Mouse (Mus musculus) neutrophil, adult 5-6 weeks (primary cell): ENCODE measurements around the gene Mcee. TPM values are rescaled to one million over a fixed set of nuclear protein-coding genes. Genes with fewer than 3 reads are reported as not detected.

ENCODE experiments used
- ATAC-seq: fragments of 151-379, 151-347 bp; 2 replicates; pipeline ENCODE4 v1.8.0; 2017; ENCODE audit warnings: mild to moderate bottlenecking, moderate TSS enrichment; ENCODE audit not compliant: insufficient number of reproducible peaks, poor library complexity, low FRiP score, severe bottlenecking; ENCODE audit errors: extremely low read depth
- total RNA-seq: library from RNA; stranded (forward); fragments of 200-1000 nt; gene quantifications from 2 replicates; pipeline ENCODE4 v1.2.3, GENCODE M21; 2017

Mcee gene
- 21.2 and 33.6 TPM in 2 replicates for total RNA-seq

- peak; percentile 94 for ATAC-seq
Measured at GRCm38 (mm10) chr7:64392122-64392818, at the start of gene Mcee, which contains the start of gene Mphosph10. Gene Mcee (plus strand): TSS chr7:64392607. Gene Mphosph10 (minus strand): TSS chr7:64392268.

GRCm38 (mm10) chr7:64347813-64348212, 44.6 kb upstream of the Mcee start:
- no peak for ATAC-seq

GRCm38 (mm10) chr7:64349147-64349861, 43.1 kb upstream of the Mcee start:
- ATAC-seq: no peak

DNA sequence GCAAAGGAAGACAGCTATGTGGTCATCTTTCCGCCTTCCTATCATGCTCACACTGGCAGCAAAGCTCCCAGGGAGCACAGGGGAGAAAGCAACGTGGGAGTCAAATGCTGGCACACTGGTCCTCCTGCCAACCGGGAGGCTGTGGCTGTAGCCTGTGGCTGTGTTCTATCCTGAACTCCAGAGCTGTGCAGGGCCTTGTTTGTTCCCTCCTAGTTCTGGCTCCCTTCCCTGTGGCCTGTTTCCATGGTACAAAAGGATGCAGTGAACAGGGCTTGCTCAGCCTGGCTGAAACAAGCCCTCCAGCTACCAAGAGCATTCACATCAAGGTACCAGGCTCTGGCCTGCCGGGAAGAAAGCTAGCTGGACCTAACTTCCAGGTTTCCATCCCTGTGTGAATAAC, 41.3 kb upstream of the Mcee start:
- no peak for ATAC-seq

DNA sequence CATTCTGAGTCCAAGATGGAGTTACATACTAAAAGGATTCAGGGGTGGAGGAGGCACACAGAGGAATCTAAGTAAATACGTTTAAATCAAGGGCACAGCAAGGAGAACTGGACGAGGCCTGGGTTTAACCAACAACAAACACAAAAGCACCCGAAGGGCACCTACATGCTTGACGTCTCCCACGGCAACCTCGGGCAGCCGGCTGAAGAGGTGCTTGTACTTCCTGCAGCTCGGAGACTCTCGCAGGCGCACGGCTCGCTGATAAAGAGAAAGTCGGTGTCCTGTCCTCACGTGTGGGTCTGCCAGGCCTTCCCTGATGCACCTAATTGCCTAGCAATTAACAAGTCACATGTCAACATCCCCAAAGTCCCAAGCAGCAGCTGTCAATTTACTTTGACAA, 38.2 kb upstream of the Mcee start:
- ATAC-seq: no peak

DNA sequence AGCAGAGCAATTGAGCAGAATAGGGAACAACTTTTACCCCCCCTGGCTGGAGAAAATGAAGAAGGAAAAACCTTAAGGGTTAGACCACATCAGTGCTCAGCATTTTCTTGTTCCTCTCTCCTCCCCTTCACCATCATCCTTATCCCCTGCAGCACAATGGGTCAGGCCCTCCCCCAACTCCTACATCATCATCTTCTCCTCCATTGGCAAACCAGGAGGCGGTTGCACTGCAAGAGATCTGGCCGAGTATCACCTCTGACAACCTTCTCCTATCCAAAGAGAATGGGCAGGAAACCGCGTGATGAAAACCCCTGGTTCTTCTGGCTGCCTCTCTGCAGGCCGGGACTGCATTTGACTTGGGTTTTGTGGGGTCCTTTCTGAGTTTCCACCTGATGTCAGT, 35.7 kb upstream of the Mcee start:
- no peak for ATAC-seq

GRCm38 (mm10) chr7:64357405-64357804, 35.0 kb upstream of the Mcee start:
- ATAC-seq: no peak

DNA sequence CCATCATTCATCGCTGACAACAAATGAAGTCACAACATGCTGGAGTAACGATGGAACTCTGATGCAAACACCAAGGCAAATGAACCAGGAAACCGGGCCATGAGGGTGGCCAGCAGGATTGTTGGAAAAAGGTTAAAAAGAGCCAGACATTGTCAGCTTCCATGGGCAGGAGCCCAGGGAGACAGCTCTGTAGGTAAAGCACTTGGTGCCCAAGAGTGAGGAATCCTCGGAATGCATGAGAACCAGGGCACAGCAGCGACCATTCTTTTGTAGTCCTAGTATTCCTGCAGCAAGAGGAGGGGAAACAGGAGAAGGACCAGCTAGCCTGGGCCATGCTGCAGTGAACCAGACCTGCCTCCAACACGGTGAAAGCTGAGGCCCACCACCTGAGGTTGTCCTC, 33.7 kb upstream of the Mcee start:
- no peak for ATAC-seq

- no peak for ATAC-seq
Measured at GRCm38 (mm10) chr7:64359943-64360585, 32.3 kb upstream of the Mcee start.

- ATAC-seq: no peak
Measured at GRCm38 (mm10) chr7:64360586-64360945, 31.8 kb upstream of the Mcee start.

DNA sequence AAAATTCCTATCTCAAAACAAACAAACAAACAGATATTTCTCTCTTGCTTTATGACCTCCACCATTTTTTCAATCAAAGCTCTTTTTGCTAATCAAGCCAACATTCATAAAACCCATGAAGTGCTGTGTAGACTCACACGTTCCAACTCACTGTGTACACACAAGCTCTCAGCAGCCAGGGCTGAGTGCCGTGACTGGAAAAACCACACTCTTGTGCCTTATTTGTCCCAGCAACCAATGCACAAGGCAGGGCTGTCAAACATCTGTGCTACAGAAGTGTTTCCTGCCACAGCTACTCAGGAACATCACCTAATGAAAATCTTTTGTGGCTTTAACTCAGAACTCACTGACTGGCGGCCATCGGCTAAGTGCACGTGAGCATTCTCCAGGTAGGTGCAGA, 26.5 kb upstream of the Mcee start:
- no peak for ATAC-seq

- no peak for ATAC-seq
Measured at GRCm38 (mm10) chr7:64369841-64370240, 22.6 kb upstream of the Mcee start.

DNA sequence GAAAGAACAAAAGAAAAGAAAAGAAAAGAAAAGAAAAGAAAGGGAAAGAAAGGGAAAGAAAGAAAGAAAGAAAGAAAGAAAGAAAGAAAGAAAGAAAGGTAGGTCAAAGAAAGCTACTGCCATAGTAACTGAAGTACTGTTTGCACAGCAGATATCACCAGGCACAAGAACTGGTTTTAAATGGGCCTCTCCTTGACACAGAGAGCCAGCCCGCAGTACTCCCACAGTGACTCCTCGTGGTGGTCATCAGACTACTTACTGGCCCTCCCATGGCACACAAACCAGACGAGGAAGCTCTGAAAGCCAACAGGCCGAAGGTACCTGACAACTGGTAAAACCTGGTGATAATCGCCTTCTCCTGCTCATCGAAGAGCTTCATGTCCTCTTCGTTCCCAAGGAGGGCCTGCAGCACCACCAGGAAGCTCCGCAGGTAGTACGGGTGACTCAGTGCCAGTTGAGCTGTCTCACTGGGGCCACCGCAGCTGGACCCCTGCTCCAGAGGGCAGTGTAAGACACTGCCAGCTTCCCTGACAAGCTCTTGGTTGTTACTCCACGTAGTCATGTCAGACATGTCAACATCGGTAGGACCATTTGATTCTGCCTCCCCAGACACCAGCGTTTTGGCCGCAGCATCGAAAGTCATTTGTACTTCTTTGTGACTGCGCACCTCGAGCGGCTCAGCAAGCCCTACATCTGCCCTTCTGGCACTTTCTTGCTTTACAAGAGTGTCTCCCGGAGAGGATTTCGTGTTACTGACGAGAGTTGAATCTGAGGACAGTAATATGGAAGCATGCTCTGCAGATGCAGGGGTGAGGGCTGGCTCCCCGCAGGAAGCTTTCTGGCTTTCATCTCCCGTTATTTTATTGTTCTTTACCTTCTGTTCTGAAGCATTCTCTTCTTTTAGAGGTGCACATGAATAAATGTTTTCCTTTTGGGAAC, 20.2 kb upstream of the Mcee start:
- no peak for ATAC-seq

GRCm38 (mm10) chr7:64373147-64373829, 19.1 kb upstream of the Mcee start:
- ATAC-seq: no peak

DNA sequence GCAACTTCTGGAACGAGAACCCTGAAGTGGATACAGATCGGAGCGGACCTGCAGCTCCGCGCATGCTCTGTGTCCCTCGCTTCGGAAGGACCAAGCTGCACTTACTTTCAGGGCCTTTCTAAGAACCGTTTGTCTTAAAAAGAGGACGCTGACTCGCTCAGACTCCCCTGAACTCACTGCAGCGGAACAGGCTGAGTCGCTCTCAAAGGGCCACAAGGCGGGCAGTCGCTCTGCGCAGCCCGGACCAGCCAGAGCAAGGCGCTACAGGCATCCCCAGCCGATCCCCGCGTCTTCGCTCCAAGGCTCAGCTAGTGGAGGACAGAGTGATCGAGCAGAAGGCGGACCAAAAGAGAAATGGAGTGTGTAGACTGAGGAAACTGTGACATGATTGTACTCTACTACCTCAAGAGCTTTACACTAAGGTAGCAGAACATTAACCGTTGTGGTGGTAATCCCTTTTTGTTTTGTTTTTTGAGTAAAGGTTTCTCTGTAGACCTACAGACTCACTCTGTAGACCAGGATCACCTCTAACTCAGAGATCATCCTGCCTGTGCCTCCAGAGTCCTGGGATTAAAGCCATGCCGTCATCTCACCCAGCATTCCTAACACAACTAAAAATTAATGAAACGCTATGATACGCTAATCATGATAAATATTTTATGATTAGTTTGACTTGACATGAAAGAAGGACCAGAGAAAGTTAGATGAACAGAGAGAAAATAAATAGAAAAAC, 18.4 kb upstream of the Mcee start, which contains the start of gene Fan1:
TSS of gene Fan1 (minus strand) at position 266 of the 733 bp plus-strand sequence.
- peak; percentile 99 for ATAC-seq

- ATAC-seq: no peak
Measured at GRCm38 (mm10) chr7:64391479-64391878, 928 bp upstream of the Mcee start.

- ATAC-seq: no peak
Measured at GRCm38 (mm10) chr7:64392819-64393151, 378 bp downstream of the Mcee start.

DNA sequence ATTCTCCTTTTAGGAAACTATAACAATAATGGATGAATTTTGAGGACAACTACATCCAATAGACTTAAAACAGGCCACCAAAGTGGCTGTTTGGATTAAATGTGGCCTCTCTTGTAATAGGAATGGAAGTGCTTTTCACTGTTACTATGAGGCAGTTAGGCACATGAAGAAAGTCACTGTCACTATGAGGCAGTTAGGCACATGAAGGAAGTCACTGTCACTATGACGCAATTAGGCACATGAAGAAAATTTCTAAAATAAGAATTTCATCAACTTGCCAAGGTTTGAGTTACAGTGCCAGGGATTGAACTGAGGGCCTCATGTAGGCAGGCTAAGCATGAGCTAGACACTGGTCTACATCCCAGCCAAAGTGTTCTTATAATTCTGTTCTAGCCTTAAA, 8.3 kb downstream of the Mcee start:
- ATAC-seq: peak; percentile 44; the same call in 1 of the 2 replicates
